8 mouse cellular contexts compared by ENCODE assay signal in genomic region chr7:62085120-62085849, GRCm38 (mm10).
A peak's percentile ranks its signal among the peaks of the same experiment; 100 is the strongest.
DNase-seq lines count a peak whose midpoint lies in the region; ATAC-seq and TF ChIP-seq lines count a peak whose summit lies in the region.

No protein-coding gene starts in this region.

- no peaks in the 10 kb centered on the region for H3K9me3 ChIP-seq in kidney, postnatal 0 days (replicated peaks; ENCODE audit: low read length)
- no peaks in the 10 kb centered on the region for H3K9me3 ChIP-seq in forebrain, embryonic 13.5 days (replicated peaks)

- no peak overlapping the region for H3K4me3 ChIP-seq in kidney, postnatal 0 days (replicated peaks; ENCODE audit: low read depth, low read length)
- H3K4me3 ChIP-seq in forebrain, embryonic 13.5 days, result no peak overlapping the region

- H3K27me3 ChIP-seq in kidney, postnatal 0 days (ENCODE audit: insufficient read depth, low read length), result no peaks in the 10 kb centered on the region
- no peaks in the 10 kb centered on the region for H3K27me3 ChIP-seq in forebrain, embryonic 13.5 days

- intact Hi-C loops in heart, postnatal 36 days (cut with DNase I), result no loop called here

- H3K4me1 ChIP-seq in kidney, postnatal 0 days (replicated peaks; ENCODE audit: insufficient read depth, low read length), result no peaks in the 10 kb centered on the region
- no peaks in the 10 kb centered on the region for H3K4me1 ChIP-seq in forebrain, embryonic 13.5 days

- H3K4me2 ChIP-seq in kidney, postnatal 0 days (ENCODE audit: low read length), result no peak overlapping the region
- H3K4me2 ChIP-seq in forebrain, embryonic 13.5 days, result no peak overlapping the region

- H3K36me3 ChIP-seq in kidney, postnatal 0 days (ENCODE audit: insufficient read depth, low read length), result no peaks in the 10 kb centered on the region
- no peaks in the 10 kb centered on the region for H3K36me3 ChIP-seq in forebrain, embryonic 13.5 days (ENCODE audit: poor library complexity, severe bottlenecking)

- no peak overlapping the region for H3K9ac ChIP-seq in kidney, postnatal 0 days (ENCODE audit: low read depth, low read length)
- no peak overlapping the region for H3K9ac ChIP-seq in forebrain, embryonic 13.5 days

- no peak for TF ChIP-seq POLR2A in brain, embryonic 14.5 days (IDR thresholded peaks at IDR 0.05; ENCODE audit: borderline replicate concordance, extremely low read depth, insufficient read depth, insufficient read length, poor library complexity, severe bottlenecking)

- DNase-seq in kidney, postnatal 0 days (ENCODE audit: low spot score), result peak; percentile 3
- DNase-seq in kidney, adult 9 months, result no peak
- peak; percentile 91 for DNase-seq in brain, embryonic 14.5 days (ENCODE audit: low read depth)
- peak; percentile 24 for DNase-seq in lung, postnatal 25 days (ENCODE audit: low spot score)
- DNase-seq in heart, postnatal 36 days, result no peak
- DNase-seq in embryo, embryonic 10 days (ENCODE audit: low spot score), result no peak

- no peak for TF ChIP-seq CTCF in kidney, postnatal 0 days (IDR thresholded peaks at IDR 0.05; ENCODE audit: low read depth)
- TF ChIP-seq CTCF in brain, embryonic 14.5 days (IDR thresholded peaks at IDR 0.05; ENCODE audit: borderline replicate concordance, extremely low read depth, insufficient read depth, insufficient read length), result no peak

- no peak for ATAC-seq in kidney, postnatal 0 days (replicated peaks; ENCODE audit: low FRiP score, low read depth)
- peak; percentile 98 for ATAC-seq in forebrain, embryonic 13.5 days
- no peak for ATAC-seq in megakaryocyte-erythroid progenitor cell, adult 5-6 weeks (replicated peaks; ENCODE audit: low FRiP score, low TSS enrichment, poor library complexity, severe bottlenecking)

- H3K27ac ChIP-seq in kidney, postnatal 0 days, result no peak overlapping the region
- H3K27ac ChIP-seq in forebrain, embryonic 13.5 days, result peak overlapping the region; percentile 54

Comparison
In these comparisons a context has a peak if more than half of its experiments do, and no peak if none do; other contexts are left out.
1. DNase-seq: peak in kidney, postnatal 0 days (single experiment), brain, embryonic 14.5 days (single experiment) and lung, postnatal 25 days (single experiment); none in kidney, adult 9 months (single experiment), heart, postnatal 36 days (0 of 2) and embryo, embryonic 10 days (single experiment).